Mouse (Mus musculus): Measurements from ENCODE around the gene Tes. TPM values are rescaled to one million over a fixed set of nuclear protein-coding genes. Genes with fewer than 3 reads are reported as not detected.

The Tes gene
- polyA plus RNA-seq, 1 experiment from 2014 or later: 21.7 TPM

GRCm38 (mm10) chr6:17087485-17087884, 22.5 kb downstream of the Tes start:
- ATAC-seq (replicated peaks; ENCODE audit: insufficient number of reproducible peaks, low FRiP score, low TSS enrichment): no peak
- Histone ChIP-seq H3K9ac (ENCODE audit: low read depth, low read length) (no peak overlapping the region), H3K4me2 (no peak overlapping the region), H3K4me3 (ENCODE audit: low read depth, low read length) (no peak overlapping the region), H3K9me3 (replicated peaks; ENCODE audit: control insufficient read depth, low read length) (no peaks in the 10 kb centered on the region), H3K36me3 (ENCODE audit: control insufficient read depth, insufficient read depth, low read length) (no peaks in the 10 kb centered on the region), H3K4me1 (ENCODE audit: control insufficient read depth, insufficient read depth, low read length) (no peaks in the 10 kb centered on the region), H3K27me3 (ENCODE audit: control insufficient read depth, insufficient read depth, low read length) (peaks cover 14% of the 10 kb centered on the region; the same call in 1 of the 2 replicates), H3K27ac (ENCODE audit: low read depth, low read length) (no peak overlapping the region)
- WGBS (ENCODE audit: insufficient replicate concordance): 56% methylated on average over 6 of the region's 6 CpGs

GRCm38 (mm10) chr6:17097301-17097700, 32.4 kb downstream of the Tes start:
- Histone ChIP-seq H3K4me2 (no peak overlapping the region), H3K4me1 (ENCODE audit: control insufficient read depth, insufficient read depth, low read length) (no peaks in the 10 kb centered on the region), H3K27ac (ENCODE audit: low read depth, low read length) (no peak overlapping the region), H3K36me3 (ENCODE audit: control insufficient read depth, insufficient read depth, low read length) (no peaks in the 10 kb centered on the region), H3K9me3 (replicated peaks; ENCODE audit: control insufficient read depth, low read length) (no peaks in the 10 kb centered on the region), H3K4me3 (ENCODE audit: low read depth, low read length) (no peak overlapping the region), H3K9ac (ENCODE audit: low read depth, low read length) (no peak overlapping the region), H3K27me3 (ENCODE audit: control insufficient read depth, insufficient read depth, low read length) (0 out of 2 replicates have a peak, but pooled peaks cover 4% of the 10 kb centered on the region)
- WGBS (ENCODE audit: insufficient replicate concordance): 84% methylated on average over 8 of the region's 8 CpGs
- ATAC-seq (replicated peaks; ENCODE audit: insufficient number of reproducible peaks, low FRiP score, low TSS enrichment): no peak

GRCm38 (mm10) chr6:17098559-17098958, 33.6 kb downstream of the Tes start:
- H3K4me1 ChIP-seq (ENCODE audit: control insufficient read depth, insufficient read depth, low read length): no peaks in the 10 kb centered on the region
- H3K4me2 ChIP-seq: no peak overlapping the region
- H3K9me3 ChIP-seq (replicated peaks; ENCODE audit: control insufficient read depth, low read length): no peaks in the 10 kb centered on the region
- 0 out of 2 replicates have a peak, but pooled peaks cover 4% of the 10 kb centered on the region for H3K27me3 ChIP-seq (ENCODE audit: control insufficient read depth, insufficient read depth, low read length)
- no peak overlapping the region for H3K27ac ChIP-seq (ENCODE audit: low read depth, low read length)
- WGBS (ENCODE audit: insufficient replicate concordance): 81% methylated on average over 9 of the region's 9 CpGs
- no peak overlapping the region for H3K9ac ChIP-seq (ENCODE audit: low read depth, low read length)
- no peak for ATAC-seq (replicated peaks; ENCODE audit: insufficient number of reproducible peaks, low FRiP score, low TSS enrichment)
- H3K4me3 ChIP-seq (ENCODE audit: low read depth, low read length): no peak overlapping the region
- no peaks in the 10 kb centered on the region for H3K36me3 ChIP-seq (ENCODE audit: control insufficient read depth, insufficient read depth, low read length)

GRCm38 (mm10) chr6:17099477-17100130, 34.7 kb downstream of the Tes start:
- Histone ChIP-seq H3K36me3 (ENCODE audit: control insufficient read depth, insufficient read depth, low read length) (no peaks in the 10 kb centered on the region), H3K4me2 (no peak overlapping the region), H3K9me3 (replicated peaks; ENCODE audit: control insufficient read depth, low read length) (no peaks in the 10 kb centered on the region), H3K27ac (ENCODE audit: low read depth, low read length) (no peak overlapping the region), H3K4me1 (ENCODE audit: control insufficient read depth, insufficient read depth, low read length) (no peaks in the 10 kb centered on the region), H3K4me3 (ENCODE audit: low read depth, low read length) (no peak overlapping the region), H3K9ac (ENCODE audit: low read depth, low read length) (no peak overlapping the region), H3K27me3 (ENCODE audit: control insufficient read depth, insufficient read depth, low read length) (0 out of 2 replicates have a peak, but pooled peaks cover 4% of the 10 kb centered on the region)
- 79% methylated on average over 25 of the region's 25 CpGs for WGBS (ENCODE audit: insufficient replicate concordance)
- no peak for ATAC-seq (replicated peaks; ENCODE audit: insufficient number of reproducible peaks, low FRiP score, low TSS enrichment)

GRCm38 (mm10) chr6:17105714-17106113, 40.8 kb downstream of the Tes start:
- ATAC-seq (replicated peaks; ENCODE audit: insufficient number of reproducible peaks, low FRiP score, low TSS enrichment): no peak
- Histone ChIP-seq H3K9ac (ENCODE audit: low read depth, low read length) (no peak overlapping the region), H3K4me2 (no peak overlapping the region)

GRCm38 (mm10) chr6:17106493-17106892, 41.5 kb downstream of the Tes start:
- WGBS (ENCODE audit: insufficient replicate concordance): 94% methylated on average over 5 of the region's 5 CpGs
- no peaks in the 10 kb centered on the region for H3K9me3 ChIP-seq (replicated peaks; ENCODE audit: control insufficient read depth, low read length)
- ATAC-seq (replicated peaks; ENCODE audit: insufficient number of reproducible peaks, low FRiP score, low TSS enrichment): no peak
- no peaks in the 10 kb centered on the region for H3K36me3 ChIP-seq (ENCODE audit: control insufficient read depth, insufficient read depth, low read length)
- H3K9ac ChIP-seq (ENCODE audit: low read depth, low read length): no peak overlapping the region
- H3K4me3 ChIP-seq (ENCODE audit: low read depth, low read length): no peak overlapping the region
- no peak overlapping the region for H3K4me2 ChIP-seq
- H3K4me1 ChIP-seq (ENCODE audit: control insufficient read depth, insufficient read depth, low read length): no peaks in the 10 kb centered on the region
- no peak overlapping the region for H3K27ac ChIP-seq (ENCODE audit: low read depth, low read length)
- H3K27me3 ChIP-seq (ENCODE audit: control insufficient read depth, insufficient read depth, low read length): no peaks in the 10 kb centered on the region

More at GRCm38 (mm10) chr6:17105714-17106113, 40.8 kb downstream of the Tes start:
- no peaks in the 10 kb centered on the region for H3K9me3 ChIP-seq (replicated peaks; ENCODE audit: control insufficient read depth, low read length)
- H3K4me3 ChIP-seq (ENCODE audit: low read depth, low read length): no peak overlapping the region
- H3K36me3 ChIP-seq (ENCODE audit: control insufficient read depth, insufficient read depth, low read length): no peaks in the 10 kb centered on the region
- 0 out of 2 replicates have a peak, but pooled peaks cover 4% of the 10 kb centered on the region for H3K27me3 ChIP-seq (ENCODE audit: control insufficient read depth, insufficient read depth, low read length)
- H3K4me1 ChIP-seq (ENCODE audit: control insufficient read depth, insufficient read depth, low read length): no peaks in the 10 kb centered on the region
- H3K27ac ChIP-seq (ENCODE audit: low read depth, low read length): no peak overlapping the region

- ATAC-seq (replicated peaks; ENCODE audit: insufficient number of reproducible peaks, low FRiP score, low TSS enrichment): no peak
- no peak overlapping the region for H3K4me2 ChIP-seq
- WGBS (ENCODE audit: insufficient replicate concordance): 76% methylated on average over 4 of the region's 4 CpGs
- no peaks in the 10 kb centered on the region for H3K9me3 ChIP-seq (replicated peaks; ENCODE audit: control insufficient read depth, low read length)
- no peak overlapping the region for H3K27ac ChIP-seq (ENCODE audit: low read depth, low read length)
- H3K4me1 ChIP-seq (ENCODE audit: control insufficient read depth, insufficient read depth, low read length): no peaks in the 10 kb centered on the region
- no peak overlapping the region for H3K9ac ChIP-seq (ENCODE audit: low read depth, low read length)
- no peaks in the 10 kb centered on the region for H3K27me3 ChIP-seq (ENCODE audit: control insufficient read depth, insufficient read depth, low read length)
- H3K36me3 ChIP-seq (ENCODE audit: control insufficient read depth, insufficient read depth, low read length): no peaks in the 10 kb centered on the region
- no peak overlapping the region for H3K4me3 ChIP-seq (ENCODE audit: low read depth, low read length)
Measured at GRCm38 (mm10) chr6:17109204-17109603, 44.3 kb downstream of the Tes start.

GRCm38 (mm10) chr6:17110564-17111100, 45.7 kb downstream of the Tes start:
- Histone ChIP-seq H3K4me2 (no peak overlapping the region), H3K27ac (ENCODE audit: low read depth, low read length) (no peak overlapping the region), H3K4me3 (ENCODE audit: low read depth, low read length) (no peak overlapping the region), H3K4me1 (ENCODE audit: control insufficient read depth, insufficient read depth, low read length) (peaks cover 2% of the 10 kb centered on the region; the same call in 1 of the 2 replicates), H3K9ac (ENCODE audit: low read depth, low read length) (no peak overlapping the region), H3K9me3 (replicated peaks; ENCODE audit: control insufficient read depth, low read length) (no peaks in the 10 kb centered on the region), H3K27me3 (ENCODE audit: control insufficient read depth, insufficient read depth, low read length) (no peaks in the 10 kb centered on the region), H3K36me3 (ENCODE audit: control insufficient read depth, insufficient read depth, low read length) (no peaks in the 10 kb centered on the region)
- 69% methylated on average over 6 of the region's 6 CpGs for WGBS (ENCODE audit: insufficient replicate concordance)
- no peak for ATAC-seq (replicated peaks; ENCODE audit: insufficient number of reproducible peaks, low FRiP score, low TSS enrichment)

- 87% methylated on average over 1 of the region's 1 CpGs for WGBS (ENCODE audit: insufficient replicate concordance)
- no peak for ATAC-seq (replicated peaks; ENCODE audit: insufficient number of reproducible peaks, low FRiP score, low TSS enrichment)
- Histone ChIP-seq H3K36me3 (ENCODE audit: control insufficient read depth, insufficient read depth, low read length) (no peaks in the 10 kb centered on the region), H3K4me2 (no peak overlapping the region), H3K27me3 (ENCODE audit: control insufficient read depth, insufficient read depth, low read length) (no peaks in the 10 kb centered on the region), H3K9ac (ENCODE audit: low read depth, low read length) (no peak overlapping the region), H3K4me1 (ENCODE audit: control insufficient read depth, insufficient read depth, low read length) (peaks cover 5% of the 10 kb centered on the region; the same call in 1 of the 2 replicates), H3K9me3 (replicated peaks; ENCODE audit: control insufficient read depth, low read length) (no peaks in the 10 kb centered on the region), H3K27ac (ENCODE audit: low read depth, low read length) (no peak overlapping the region), H3K4me3 (ENCODE audit: low read depth, low read length) (no peak overlapping the region)
Measured at GRCm38 (mm10) chr6:17112081-17112480, 47.1 kb downstream of the Tes start.
